Mouse (Mus musculus): Measurements from ENCODE around the gene Srsf3.
A peak's percentile ranks its signal among the peaks of the same experiment; 100 is the strongest.

GRCm38 (mm10) chr17:29018292-29018984 is 14.0 kb upstream of the Srsf3 start:
- TF ChIP-seq POLR2A (IDR thresholded peaks at IDR 0.05; ENCODE audit: extremely low read depth, insufficient read depth, low read length): no peak
- 0 out of 2 replicates have a peak, but pooled peaks have one; percentile 14 for TF ChIP-seq CTCF (IDR thresholded peaks at IDR 0.05; ENCODE audit: extremely low read depth, insufficient read depth, low read length)

Data from cortical plate, adult 2 months (tissue).